Mouse (Mus musculus) cerebellum, postnatal 36 days (tissue): ENCODE results near the gene Tlr9.

Experiments
- DNase-seq, 2 experiments: peaks; one replicate each; pipeline ENCODE4 v3.0.0; 2021 to 2022; ENCODE audit warnings: mixed read lengths in 2 of 2

Tlr9 gene

DNA sequence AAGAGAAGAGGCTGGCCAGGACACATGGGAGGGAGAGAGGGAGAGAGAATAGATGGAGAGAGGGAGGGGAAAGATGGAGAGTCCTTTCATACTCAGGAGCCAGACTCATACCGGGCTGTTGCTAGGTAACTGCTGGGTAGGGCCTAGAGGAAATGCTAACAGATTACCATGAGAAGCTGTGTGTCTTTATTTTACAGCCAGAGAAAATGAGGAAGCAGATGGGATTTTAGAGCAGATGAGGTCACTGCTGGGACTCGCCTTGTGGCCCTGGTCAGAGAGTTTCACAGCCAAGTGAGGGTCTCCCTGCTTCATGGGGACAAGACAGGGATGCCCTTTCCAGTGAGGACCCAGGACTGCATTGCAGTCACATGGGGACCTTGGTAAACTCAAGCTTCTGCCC, 47.5 kb downstream of the Tlr9 start:
- DNase-seq = no peak

DNA sequence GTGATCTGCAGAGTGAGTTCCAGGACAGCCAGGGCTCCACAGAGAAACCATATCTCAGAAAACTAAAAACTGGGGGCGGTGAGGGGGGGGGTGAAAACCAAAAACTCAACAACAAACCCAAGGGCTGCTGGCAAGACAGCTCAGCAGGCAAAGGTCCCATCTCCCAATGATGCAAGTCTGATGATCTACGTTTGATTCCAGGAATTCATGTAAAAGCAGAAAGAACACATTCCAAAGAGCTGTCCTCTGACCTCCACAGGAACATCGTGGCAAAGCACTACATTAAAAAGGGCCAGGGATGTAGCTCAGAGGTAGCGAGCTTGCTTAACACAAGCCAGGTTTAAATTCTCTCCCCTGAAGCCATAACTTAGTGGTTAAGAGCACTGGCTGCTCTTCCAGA, 48.3 kb downstream of the Tlr9 start:
- no peak for DNase-seq

DNA sequence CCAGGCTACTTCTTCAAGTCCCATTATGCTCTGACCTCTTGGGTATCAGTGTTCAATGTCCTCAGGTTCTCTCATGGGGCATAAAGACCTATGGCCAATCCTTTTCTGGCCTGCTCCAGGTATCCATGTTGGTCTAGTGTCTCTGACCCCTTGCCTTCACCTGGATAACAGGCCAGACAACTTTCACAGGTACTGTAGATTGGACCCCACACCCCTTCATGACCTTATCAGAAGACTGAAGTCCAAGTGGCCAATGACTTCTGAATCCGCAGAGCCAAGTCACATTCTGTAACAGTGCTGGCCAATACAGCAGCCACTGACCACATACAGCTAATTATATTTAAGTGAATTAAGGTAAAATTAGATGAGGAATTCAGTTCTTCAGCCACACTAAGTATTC, 49.9 kb downstream of the Tlr9 start:
- no peak for DNase-seq

DNA sequence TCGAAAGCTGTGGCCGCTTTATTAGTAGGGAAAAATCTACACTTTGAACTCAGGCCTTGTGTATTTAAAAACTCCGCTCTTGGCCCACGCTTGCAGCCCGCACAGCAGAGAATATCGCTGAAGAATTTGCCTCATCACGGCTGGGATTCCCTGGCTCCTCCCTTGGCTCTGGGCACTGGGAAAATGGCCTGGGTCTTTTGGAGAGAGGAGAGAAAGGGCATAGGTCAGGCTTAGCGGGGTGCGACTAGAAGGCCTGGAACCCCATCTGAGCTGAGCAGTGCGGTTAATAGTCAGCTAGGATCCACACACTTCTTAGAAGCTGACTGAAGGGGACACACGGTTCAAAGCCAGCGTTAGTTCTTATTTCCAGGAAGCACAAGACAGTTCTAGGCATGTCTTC, 50.9 kb downstream of the Tlr9 start:
- DNase-seq = no peak

DNA sequence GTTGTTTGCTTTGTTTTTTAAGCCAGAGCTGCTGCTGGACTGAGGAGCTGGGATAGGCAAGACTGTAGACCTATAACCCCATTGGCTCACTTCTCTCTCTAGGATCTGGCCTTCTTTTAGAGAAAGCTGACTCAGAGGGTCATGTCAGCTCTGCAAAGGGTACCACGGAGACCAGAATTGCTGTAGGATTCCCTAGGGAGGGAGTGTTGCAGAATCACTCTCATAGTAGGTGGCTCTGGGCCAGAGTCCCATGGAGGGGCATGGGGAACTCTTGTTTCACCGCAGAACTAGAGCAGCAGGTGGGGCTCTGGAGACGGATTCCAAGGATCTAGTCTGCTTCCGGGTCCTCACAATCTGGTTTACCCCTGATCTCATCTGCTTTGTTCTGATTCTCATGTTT, 51.4 kb downstream of the Tlr9 start:
- DNase-seq = no peak

DNA sequence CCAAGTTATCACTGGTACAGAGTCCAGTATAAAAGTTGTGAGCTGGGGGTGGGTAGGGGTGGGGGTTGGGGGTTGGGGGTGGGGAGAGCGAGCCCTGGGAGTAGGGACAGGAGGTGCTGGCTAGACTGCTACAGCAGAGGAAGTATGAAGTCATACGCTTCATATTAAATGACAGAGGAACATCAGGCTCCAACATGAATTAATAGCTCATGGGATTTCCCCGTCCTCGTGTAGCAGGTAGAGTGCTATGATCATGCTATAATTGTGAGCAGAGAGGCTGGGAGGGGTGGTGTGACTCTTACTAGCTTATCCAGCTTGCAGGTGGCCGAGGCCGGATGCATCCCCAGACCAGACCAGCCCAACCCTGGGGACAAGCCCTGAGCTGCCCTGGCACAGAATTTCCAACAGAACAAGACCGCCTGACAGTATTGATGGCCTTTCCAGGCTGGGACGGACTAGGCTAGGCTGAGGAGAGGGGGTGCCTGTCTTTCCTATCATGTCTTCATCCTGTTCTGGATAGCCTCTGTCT, 52.3 kb downstream of the Tlr9 start:
- no peak for DNase-seq

DNA sequence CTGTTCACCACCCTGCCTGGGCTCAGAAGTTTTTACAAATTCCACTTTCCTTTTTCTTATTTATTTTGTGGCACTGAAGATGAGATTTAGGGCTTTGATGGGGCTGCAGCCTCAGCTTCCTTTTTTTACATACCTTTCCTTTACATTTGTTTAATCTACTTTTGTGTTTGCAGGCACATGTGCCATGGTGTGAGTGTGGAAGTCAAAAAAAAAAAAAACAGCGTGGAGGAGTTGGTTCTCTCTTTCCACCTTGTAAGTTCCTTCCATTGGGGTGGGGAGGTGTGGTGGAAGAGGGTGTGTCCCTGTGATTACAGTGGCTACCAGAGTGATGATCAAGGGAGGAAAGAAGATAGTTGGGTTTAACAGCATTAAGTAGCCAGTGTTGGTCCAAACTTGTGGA, 53.4 kb downstream of the Tlr9 start:
- no peak for DNase-seq
